Mouse (Mus musculus) brain, adult 2 months (tissue): ENCODE results near the gene Aldh1l2.
"Not testable (repeated sequence)": the region's sequence is repeated elsewhere in the genome, so short reads cannot be mapped to it uniquely, and the experiment has no call there.

Experiments used
- DNase-seq: peaks from one replicate; pipeline ENCODE4 v3.0.0; 2011; ENCODE audit warnings: low read depth, low spot score

Aldh1l2 gene

DNA sequence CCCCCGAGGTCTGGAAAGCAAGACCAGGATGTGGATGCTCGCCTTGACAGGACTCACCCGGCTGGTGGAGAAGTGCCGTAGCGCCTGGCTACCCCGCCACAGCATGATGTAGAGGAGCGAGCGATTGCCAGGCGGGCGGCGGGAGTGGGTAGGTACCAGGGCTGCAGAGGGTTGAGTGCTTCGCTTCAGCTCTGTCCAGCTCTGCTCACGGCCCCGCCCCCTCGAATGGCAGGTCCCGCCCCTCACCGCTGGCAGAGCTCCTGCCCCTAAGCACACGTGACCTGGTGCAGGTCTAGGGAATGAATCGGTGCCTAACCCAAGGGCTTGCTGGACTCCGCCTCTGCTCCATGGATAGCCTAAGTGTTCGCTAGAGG lies at the start of gene Aldh1l2:
Gene Aldh1l2, minus strand, starts transcription at position 231 of the 374 bp plus-strand sequence.
- DNase-seq: peak; percentile 89

DNA sequence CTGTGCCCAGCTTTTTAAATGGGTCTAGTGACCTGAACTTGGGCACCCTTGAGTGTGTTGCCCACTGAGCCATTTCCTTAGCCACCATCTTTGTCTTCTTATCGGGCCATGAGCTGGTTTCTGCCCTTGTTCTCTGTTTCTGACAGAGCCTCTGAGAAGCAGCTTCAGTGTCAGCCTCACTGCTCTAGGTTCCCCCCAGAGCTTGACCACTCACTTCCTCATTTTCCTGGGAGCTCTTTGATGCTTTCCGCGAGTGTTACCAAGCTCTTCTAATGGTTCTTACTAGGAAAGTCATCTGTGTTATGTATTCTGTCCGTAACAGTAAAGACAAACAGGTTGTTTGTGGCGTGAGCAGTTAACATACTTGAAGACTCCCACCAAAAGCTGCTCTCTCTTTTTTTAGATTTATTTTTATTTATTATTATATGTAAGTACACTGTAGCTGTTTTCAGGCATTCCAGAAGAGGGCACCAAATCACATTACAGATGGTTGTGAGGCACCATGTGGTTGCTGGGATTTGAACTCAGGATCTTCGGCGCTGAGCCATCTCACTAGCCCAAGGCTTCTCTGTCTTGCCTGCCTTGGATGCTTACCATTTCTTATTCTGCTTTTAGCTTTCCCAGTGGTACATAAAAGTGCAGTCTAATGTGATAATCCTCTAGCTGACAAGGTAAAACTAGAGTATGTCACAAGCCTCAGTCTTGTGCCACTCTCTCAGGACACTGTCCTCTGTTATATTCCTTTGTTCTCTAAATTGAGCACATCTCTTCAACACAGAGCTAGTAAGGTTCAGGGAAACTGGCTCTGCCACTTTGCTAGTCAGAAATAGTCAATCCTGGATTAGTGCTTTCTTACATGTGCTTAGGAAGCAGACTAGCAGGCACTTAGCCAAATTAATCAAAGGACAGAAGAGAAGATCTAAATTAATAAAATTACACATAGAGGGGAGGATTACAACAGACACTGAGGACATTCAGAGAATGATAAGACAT lies 31.8 kb upstream of the Aldh1l2 start:
- DNase-seq: no peak

- DNase-seq: no peak
These were observed 29.1 kb upstream of the Aldh1l2 start for GRCm38 (mm10) chr10:83563005-83563404.

DNA sequence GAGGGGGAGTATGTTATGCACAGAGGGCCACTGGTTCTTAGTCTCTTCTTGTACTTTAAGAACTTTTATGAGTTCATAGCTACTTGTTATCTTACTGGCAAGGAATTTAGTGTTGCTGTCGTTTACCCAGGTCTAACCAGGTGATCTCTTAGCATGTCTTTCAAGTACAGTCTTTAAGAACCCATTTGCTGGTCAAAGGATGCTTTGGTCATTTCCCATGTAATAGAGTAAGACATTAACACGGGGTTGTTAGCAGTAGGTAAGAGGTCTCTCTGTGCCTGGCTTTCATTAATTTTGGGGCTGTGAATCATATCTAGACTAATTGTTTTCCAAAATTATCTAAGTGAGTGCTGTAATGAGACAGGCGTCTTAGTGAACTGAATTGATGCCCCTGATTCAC lies 11.4 kb upstream of the Aldh1l2 start:
- DNase-seq: no peak

DNA sequence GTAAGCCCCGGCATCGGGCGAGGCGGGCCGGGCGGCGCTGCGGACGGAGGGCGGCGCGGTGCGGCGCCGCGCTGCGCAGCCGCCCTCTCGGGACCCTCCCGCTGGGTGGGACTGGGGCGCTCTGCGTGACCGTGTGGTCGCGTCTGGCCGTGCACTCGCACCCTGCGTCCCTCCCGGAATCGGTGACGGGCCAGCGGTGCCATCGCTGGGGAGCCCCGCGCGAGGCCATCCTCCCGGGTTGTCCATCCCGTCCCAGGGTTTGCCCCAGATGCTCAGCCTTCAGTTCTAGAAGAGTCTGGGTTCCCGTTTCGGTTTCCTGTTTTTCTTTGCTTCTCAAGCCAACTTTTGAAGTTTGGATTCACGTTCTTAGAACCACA lies 10.2 kb upstream of the Aldh1l2 start:
- DNase-seq: no peak

- DNase-seq: peak; percentile 97
These were observed 9.6 kb upstream of the Aldh1l2 start, which contains the start of gene Washc4 for GRCm38 (mm10) chr10:83543439-83544102. Washc4 (plus strand) TSS chr10:83543752.

DNA sequence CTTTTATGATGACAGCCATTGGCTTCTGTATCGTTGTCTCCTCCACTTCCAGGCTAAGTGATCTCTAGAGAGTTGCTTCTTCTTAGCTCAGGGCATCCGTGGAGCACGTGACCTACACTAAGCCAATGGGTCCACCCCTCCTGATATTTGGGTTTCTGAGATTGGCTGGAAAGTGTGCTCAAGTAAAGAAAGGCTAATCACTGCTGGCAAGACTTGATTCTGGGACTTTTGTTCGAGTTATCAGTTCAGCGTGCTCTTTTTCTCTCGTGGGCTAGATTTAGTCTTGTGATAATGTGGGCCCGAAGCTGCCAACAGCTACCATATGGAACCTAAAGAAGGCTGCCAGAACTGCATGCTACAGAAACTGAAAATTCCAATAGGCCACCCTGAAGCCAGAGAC lies 8.3 kb upstream of the Aldh1l2 start:
- peak; percentile 76 for DNase-seq

DNA sequence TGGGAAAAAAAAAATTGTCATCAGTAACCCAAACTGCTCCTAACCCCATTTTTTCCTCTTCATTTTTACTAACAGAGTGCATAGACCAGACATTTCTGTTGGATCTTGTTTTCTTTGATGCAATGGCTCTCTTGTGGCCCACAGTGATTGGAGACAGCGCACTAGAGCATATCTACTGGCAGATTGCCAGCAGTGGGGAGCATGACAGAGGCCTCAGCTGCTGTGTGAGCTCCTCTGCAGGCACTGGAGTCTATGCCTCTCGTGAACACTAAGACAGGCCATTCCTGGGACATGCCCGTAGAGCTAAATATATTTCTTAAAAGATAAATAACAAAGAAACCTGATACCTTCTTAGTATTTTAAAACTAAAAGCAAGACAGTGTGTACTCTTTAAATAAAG lies 6.2 kb upstream of the Aldh1l2 start:
- peak; percentile 13 for DNase-seq

- DNase-seq: no peak
These were observed 5.5 kb upstream of the Aldh1l2 start for GRCm38 (mm10) chr10:83539311-83539980.

- DNase-seq: no peak
These were observed 2.5 kb upstream of the Aldh1l2 start for GRCm38 (mm10) chr10:83536436-83536835.

- DNase-seq: peak; percentile 86
These were observed 556 bp downstream of the Aldh1l2 start for GRCm38 (mm10) chr10:83533258-83533909.

DNA sequence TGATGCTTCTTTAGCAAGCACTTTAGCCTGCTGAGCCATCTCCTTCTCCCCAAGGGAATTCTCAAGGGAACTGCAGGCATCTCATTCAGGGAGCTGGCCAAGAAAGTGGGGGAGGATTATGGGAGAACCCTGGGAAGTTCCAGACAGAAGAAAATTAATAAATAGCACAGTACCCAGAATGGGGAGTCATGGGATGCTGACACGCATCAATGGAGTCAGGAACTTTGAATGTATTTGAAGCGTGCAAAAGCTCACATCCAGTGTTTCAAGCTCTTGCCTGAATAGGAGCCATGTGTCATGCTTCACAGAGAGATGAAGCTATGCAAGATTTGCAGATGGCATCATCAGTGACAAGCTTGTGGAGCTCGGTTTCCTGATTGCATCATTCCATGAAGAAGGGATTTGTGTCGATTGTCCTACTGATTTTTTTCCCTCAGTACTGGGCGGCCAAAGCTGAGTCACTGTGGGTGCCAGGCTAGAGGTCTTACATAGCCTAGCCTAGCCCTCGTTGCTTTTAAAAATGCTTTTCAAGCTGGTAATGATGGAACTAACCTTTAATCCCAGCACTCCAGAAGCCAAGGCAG lies 3.5 kb downstream of the Aldh1l2 start:
- DNase-seq: peak; percentile 12

GRCm38 (mm10) chr10:83524238-83524637 lies 9.7 kb downstream of the Aldh1l2 start:
- DNase-seq: not testable (repeated sequence)

DNA sequence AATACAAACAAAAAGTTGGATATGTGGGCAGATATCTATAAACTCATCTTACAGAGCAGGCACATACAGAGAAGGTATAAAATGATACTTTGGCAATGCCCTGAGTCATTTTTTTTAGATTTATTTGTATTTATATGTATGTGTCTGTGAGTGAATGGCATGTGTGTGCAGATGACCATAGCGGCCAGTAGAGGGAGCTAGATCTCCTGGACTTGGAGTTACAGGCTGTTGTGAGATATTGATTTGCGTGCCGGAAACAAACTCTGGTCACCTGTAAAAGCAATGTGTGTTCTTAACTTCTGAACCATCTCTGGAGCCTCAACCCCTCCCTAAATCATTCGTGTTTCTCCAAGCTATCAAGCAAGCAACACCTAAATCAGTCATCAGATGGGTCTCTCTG lies 12.9 kb downstream of the Aldh1l2 start:
- DNase-seq: peak; percentile 16

- no peak for DNase-seq
These were observed 20.2 kb downstream of the Aldh1l2 start for GRCm38 (mm10) chr10:83513736-83514135.

GRCm38 (mm10) chr10:83511304-83511703 lies 22.6 kb downstream of the Aldh1l2 start:
- no peak for DNase-seq

- peak; percentile 61 for DNase-seq
These were observed 24.8 kb downstream of the Aldh1l2 start for GRCm38 (mm10) chr10:83508962-83509660.

- no peak for DNase-seq
These were observed 36.6 kb downstream of the Aldh1l2 start for GRCm38 (mm10) chr10:83497321-83497720.

DNA sequence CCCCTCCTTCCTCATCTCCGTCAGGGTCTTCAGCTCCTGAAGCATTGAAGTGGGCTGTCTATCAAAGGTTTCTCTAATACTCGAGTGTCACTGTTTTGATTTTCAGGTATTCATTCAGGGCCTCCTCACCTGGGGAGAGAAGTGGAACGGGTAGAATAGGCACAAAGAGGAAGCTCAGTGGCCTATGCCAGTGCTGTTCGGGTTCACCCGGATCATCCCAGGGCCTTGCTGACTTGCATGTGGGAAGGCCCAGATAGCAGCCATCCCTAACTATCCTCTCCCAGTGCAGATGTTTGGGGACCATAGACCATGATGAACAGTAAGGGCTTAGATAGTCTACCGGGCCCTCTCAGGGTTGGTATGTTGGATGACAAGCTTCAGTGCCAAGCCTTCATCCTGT lies 43.4 kb downstream of the Aldh1l2 start:
- no peak for DNase-seq

GRCm38 (mm10) chr10:83477286-83477685 lies 56.7 kb downstream of the Aldh1l2 start:
- DNase-seq: peak; percentile 50

GRCm38 (mm10) chr10:83475226-83475625 lies 58.7 kb downstream of the Aldh1l2 start:
- DNase-seq: no peak
